Mouse (Mus musculus) heart, postnatal 0 days (tissue): Measurements from ENCODE around the gene Ift80.

Experiments used
- CTCF ChIP-seq: IDR thresholded peaks from 2 replicates; pipeline ENCODE4 v1.5.1; 2016; ENCODE audit warnings: antibody characterized with exemption, control low read depth, low read depth
- EP300 ChIP-seq: IDR thresholded peaks from 2 replicates; pipeline ENCODE4 v1.6.1; 2016; ENCODE audit warnings: antibody characterized with exemption, low read depth

DNA sequence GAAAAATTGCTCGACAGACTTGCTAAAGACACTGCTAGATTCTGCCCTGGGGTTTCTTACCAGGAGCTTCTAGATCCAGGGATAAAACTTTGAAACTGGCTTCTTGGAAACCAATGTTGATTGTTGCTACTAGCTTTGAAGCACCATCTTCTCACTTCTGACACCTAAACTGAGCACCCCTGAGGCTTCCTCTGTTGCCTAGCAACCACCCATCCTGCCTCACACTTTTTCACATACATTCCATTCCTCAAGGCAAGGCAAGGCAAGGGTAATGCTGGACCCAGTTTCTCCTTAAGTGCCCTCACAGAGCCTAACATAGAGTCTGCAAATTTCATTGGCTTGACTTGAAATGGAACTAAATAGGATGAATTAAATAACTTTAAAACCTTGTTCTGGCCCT is 152.0 kb downstream of the Ift80 start:
- TF ChIP-seq CTCF (no peak), EP300 (no peak)
